Mouse (Mus musculus) frontal cortex, adult (tissue): Measurements from ENCODE around the gene Ccdc146.
A peak's percentile ranks its signal among the peaks of the same experiment; 100 is the strongest.

Experiments used
- ATAC-seq: cut with Nextera tagmentation; 2 replicates; pipeline ENCODE4 v1.9.2; 2017; ENCODE audit warnings: mild to moderate bottlenecking, moderate library complexity, mixed read lengths; ENCODE audit not compliant: low TSS enrichment

Ccdc146 gene

DNA sequence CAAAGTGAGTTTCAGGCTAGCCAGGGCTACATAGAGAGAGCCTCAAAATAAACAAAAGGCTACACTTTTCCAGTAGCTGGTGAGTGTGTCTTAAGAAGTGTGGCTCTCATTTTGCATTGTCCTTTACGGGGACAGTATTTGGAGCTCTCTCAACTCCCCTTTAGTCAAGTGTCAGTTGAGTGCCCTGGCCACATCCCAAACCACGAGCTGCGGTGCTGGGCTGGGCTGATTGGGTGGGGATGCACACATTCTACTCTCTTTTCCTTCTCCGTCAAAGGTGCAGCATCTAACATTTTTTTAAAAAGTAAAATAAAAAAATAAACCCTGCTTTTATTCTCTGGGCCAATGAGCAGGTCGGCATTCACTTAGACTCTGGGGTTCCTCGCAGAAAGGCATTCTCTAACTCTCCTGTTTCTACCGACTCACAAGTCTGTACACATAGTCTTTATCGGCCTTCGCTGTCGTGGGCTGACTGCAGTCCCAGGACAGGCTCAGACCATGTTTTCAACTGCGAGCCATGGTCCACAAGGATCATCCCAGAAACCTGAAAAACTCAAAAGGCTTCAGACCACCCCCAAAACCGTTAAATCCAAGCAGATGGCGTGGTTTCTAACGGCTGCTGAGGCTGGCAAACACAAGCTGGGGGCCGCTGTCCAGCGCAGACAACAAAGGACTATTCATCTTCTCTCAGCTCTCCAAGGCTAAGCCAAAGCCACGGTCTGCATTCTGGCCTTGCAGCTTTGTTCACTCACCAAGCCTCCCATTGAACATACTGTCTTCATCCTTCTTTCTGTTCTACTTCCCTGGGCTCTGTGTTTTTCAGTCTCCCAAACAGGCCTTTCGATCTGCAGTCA is 161.0 kb downstream of the Ccdc146 start:
- ATAC-seq = peak; percentile 45; the same call in 1 of the 2 replicates

DNA sequence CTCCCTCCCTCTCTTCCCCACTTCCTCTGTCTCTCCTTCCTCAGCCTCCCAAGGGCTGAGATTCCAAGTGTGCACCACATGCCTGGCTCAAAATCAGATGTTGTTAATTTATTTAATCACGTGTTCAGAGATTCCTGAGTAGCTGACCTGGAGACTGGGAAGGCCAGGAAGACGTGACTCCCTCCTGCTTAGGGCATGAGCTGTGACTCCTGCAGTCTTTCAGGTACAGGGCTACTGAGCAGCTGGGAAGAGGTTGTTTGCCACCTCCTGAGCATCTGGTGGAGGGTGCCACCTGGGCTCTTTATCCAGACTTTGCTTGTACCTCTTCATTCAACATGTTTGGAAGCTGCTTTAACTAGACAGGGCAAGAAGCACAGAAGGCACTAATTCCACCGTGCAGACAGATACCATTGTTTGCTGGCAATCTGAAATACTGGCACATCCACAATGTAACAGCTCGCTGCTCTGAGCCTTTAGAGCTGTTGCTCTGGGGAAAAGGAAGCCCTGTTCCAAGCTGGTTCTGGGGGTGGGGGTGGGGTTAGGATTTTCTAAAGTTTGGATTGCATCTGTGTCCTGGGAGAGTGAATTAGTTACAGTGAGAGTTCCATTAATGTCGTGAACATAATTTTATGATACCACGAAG is 163.2 kb downstream of the Ccdc146 start:
- ATAC-seq = no peak

DNA sequence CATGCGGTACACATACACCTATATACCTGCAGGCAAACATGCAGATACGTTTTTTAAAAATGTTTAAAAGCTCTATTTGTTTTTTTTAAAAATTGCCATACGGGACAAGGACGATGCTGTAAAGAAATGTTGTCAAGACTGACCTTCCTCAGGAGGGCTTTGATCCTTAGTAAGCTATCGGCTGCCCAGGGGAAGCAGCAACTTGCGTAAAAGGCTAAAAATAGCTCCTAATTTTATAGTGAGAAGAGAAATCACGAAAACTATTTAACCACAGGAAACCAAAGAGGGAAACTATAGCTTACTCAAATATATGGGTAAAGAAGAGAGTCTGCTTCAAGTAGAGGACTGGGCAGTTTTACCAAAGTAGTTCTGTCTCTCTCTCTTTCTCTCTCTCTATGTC is 163.7 kb downstream of the Ccdc146 start:
- ATAC-seq = no peak

DNA sequence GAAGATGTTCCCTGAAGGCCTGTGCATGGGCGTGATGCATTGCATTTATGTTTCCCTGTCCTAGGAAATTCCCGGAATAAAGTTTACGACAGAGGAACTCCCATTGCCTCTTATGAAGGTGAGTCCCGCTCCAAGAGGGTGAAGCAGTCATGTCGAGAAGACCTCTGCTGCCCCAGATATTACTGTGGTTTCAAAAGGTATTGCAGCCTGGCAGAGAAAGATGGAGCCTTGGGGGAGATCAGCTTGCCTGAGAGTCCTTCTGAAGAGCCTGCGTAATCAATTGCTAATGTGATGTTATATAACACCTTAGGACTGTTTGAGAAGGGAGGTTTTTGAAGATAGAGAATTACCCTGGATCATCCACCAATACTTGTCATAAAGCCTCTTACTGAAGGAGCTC is 166.7 kb downstream of the Ccdc146 start:
- no peak for ATAC-seq

DNA sequence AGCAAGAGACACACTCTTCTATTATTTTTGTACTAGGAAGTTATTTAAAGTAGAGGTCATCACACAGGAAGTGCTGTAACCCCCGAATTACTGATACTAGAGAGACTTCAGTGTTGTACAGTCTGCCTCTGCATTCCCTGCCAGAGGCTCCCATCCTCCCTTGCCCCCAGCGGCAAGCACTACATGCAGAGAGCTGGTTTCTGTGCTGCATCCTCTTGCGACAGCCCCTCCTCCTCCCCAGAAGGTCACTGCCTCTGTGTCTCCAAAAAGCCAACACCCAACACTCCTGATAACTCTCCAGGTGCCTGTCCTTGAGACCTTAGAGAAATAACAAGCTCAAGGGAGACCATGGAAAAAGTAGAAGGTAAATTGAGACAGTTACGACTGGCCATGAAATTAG is 167.4 kb downstream of the Ccdc146 start:
- ATAC-seq = no peak

DNA sequence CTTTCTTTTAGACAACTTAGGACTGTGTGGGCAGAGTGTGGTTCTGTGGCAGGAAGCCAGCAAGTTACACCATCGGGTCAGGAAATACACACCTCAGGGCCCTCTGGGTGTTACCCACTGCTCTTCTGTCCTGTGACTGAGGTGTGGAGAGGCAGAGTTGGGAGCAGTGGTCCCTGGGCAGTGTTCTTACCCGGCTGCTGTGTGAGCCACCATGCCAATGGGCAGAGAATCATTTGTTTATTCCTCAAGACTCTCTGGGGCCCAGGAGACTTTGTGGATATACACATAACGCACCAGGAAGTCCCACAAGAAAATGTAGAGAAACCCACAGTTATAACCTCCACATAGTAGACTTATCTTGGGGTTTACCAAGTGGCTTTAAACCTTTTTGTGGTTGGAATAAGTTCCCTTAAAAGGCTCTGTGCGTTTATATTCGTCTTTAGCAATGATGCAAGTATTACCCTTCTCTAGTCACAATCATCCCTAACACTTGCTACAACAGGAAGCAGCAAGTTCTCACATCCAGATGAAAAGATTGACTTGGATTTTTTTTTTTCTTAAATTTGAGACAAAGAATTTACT is 168.8 kb downstream of the Ccdc146 start:
- ATAC-seq = no peak

DNA sequence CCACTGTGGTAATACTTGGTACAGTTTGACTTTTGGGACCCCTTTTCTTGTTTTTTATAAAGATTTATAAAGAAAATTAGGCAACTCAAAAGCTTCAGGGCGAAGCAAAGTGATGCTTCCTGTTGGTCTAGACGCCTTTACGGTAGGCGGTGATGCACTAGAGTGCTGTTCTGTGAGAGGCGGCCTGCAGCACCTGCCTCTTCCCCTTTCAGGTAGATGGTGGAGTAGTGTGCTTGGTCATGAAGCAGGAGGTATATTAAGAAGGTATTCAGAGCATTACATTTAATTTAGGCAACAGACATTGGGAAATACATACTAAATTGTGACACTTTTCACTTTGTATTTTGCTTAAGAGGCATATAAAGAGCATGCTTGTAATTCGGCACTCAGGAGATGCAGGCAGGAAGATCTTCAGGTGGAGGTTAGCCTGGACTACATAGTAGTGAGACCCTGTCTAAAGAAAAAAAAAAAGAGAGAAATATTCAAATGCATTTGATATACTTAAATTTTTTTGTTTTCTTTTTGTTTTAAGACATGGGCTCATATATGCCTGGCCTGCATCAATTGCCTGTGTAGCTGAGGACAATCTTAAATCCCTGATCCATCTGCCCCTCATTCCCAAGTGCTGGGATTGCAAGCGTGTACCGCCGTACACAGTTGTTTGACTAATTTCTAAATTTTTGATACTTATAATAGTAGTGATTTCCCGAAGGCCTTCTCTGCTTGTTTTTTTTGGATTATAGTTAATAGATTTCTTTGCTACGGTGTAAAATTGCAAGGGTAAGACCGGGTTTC is 169.5 kb downstream of the Ccdc146 start:
- no peak for ATAC-seq

DNA sequence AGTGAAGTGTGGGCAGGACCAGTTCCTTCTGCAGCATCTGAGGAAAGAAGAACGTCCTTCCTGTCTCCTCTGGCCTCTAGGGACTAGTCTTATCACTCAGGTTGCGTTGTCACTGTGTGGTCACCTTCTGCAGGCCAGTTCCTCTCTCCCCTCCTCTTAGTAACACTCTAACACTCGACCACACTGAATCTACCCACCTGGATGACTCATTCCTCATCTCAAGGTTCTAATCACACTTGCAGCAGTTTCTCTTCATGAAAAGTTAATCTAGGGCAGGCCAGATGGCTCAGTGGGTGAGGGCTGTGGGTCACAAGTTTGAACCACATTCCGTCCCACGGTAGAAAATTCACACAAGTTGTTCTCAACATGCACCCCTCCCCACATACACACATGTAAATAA is 175.6 kb downstream of the Ccdc146 start:
- 0 out of 2 replicates have a peak, but pooled peaks have one; percentile 5 for ATAC-seq

DNA sequence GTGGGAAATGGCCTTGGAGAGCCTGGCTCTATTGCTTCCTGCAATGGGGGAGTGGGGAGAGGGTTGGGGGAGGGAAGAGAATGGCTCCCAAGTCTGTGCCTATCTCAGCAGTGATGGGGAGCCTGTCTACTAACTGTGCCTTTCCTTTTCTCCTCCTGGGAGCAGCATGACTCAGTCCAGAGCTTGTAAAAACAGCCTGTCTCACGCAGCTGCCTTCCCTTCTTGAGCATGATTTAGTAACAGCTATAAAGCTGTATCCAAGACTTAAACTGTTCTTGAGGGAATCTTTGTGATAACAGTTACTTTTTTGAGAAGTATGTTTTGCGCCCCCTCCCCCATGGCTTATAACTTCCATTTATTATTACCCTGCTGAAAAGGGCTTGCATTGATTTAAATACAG is 176.6 kb downstream of the Ccdc146 start:
- ATAC-seq = peak; percentile 99

DNA sequence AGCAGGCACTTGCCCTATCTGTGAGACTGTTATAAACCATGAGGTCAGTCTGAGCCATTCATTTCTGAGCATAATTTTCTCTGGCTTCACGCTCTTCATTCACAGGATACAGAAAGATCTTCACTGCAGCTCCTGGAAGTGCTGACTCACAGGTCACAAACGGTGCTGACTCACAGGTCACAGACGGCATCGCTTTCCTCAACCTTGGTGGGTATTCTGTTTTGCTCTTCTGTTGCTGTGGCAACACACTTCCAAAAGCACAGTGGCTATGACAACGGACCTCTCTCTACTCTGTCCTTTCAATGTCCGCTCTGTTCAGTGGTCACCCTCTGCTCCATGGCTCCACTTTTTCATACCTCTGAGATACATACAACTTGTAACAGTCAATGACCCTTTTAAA is 177.7 kb downstream of the Ccdc146 start:
- no peak for ATAC-seq

DNA sequence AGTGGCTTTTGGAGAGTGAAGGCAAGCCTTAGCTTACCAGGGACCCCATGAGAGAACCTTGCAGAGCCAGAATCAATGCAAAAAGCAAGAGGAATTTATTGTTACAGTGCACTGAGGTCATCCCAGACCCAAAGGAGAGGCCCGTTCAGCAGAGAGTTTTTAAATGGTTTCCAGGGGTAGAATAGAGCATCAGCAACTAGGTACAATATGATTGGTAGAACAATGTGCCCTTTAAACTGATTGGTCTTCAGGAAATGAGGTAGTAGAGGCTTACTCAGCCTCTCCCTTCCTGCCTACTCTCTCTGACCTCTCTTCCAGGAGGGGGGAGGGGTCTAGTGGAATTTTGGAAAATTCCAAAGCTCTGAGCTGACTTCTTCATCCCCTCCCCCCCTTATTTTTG is 179.2 kb downstream of the Ccdc146 start:
- ATAC-seq = no peak

DNA sequence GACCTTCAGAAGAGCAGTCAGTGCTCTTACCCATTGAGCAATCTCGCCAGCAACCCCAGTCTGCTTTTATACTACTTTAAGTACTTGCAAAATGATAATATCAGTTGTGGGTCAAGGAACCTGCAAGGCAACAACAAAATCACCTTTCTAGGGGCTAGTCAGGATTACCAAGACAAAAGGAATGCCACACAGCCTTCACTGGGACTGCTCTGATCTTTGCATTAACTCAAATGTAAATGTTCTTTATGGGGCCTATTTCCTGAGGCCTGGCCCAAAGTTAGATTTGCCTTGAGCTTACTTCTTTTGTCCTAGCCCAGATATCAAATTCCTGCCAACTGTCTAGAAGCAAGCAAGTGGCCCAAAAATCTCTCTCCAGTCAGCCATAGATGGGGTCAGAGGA is 179.9 kb downstream of the Ccdc146 start:
- no peak for ATAC-seq
